Mouse (Mus musculus) forebrain, postnatal 0 days (tissue): ENCODE results near the gene Dnm1. TPM values are rescaled to one million over a fixed set of nuclear protein-coding genes. Genes with fewer than 3 reads are reported as not detected.

ENCODE experiments used
- ATAC-seq: fragments of 200-750 bp; cut with Nextera tagmentation; 2 replicates; pipeline ENCODE4 v1.8.0; 2017; ENCODE audit warnings: mild to moderate bottlenecking, moderate library complexity
- DNase-seq: peaks from one replicate; pipeline ENCODE4 v3.0.0-alpha.2; 2015
- H3K27ac ChIP-seq: fragments of 300-500 bp; sonication (generic); 2 replicates; pipeline ENCODE4 v1.5.1; 2014; ENCODE audit warnings: low read depth, mild to moderate bottlenecking, antibody characterized with exemption, low read length, moderate library complexity, mixed read lengths
- H3K27me3 ChIP-seq: fragments of 300-500 bp; sonication (generic); 2 replicates; pipeline ENCODE4 v1.6.1; 2014; ENCODE audit warnings: mild to moderate bottlenecking, low read length, mixed read lengths; ENCODE audit not compliant: insufficient read depth
- H3K36me3 ChIP-seq: fragments of 300-500 bp; sonication (generic); 2 replicates; pipeline ENCODE4 v1.6.1; 2014; ENCODE audit warnings: mild to moderate bottlenecking, moderate library complexity; ENCODE audit not compliant: insufficient read depth
- H3K4me1 ChIP-seq: fragments of 300-500 bp; sonication (generic); 2 replicates; pipeline ENCODE4 v1.6.1; 2014; ENCODE audit warnings: antibody characterized with exemption; ENCODE audit not compliant: insufficient read depth
- H3K4me2 ChIP-seq: fragments of 300-500 bp; sonication (generic); 2 replicates; pipeline ENCODE4 v1.6.1; 2014; ENCODE audit warnings: low read depth, mild to moderate bottlenecking, moderate library complexity
- H3K4me3 ChIP-seq: fragments of 300-500 bp; sonication (generic); 2 replicates; pipeline ENCODE4 v1.5.1; 2014; ENCODE audit warnings: low read depth, low read length, mixed read lengths
- H3K9ac ChIP-seq: fragments of 300-500 bp; sonication (generic); 2 replicates; pipeline ENCODE4 v1.6.1; 2014; ENCODE audit warnings: mild to moderate bottlenecking
- H3K9me3 ChIP-seq: fragments of 300-500 bp; sonication (generic); 2 replicates; pipeline ENCODE4 v1.6.1; 2016; ENCODE audit warnings: low read length
- CTCF ChIP-seq: sonication (generic); IDR thresholded peaks from 2 replicates; pipeline ENCODE4 v1.5.1; 2016; ENCODE audit warnings: antibody characterized with exemption, control low read depth, low read depth
- WGBS: fragments of 180-500 bp; shearing (Covaris S2); extraction: QIAGEN DNeasy Blood & Tissue Kit; methylation state at CpG from one replicate; pipeline ENCODE4 v1.1.7; 2014; 5-methylcytosine and 5-hydroxymethylcytosine counted together
- polyA plus RNA-seq: library from polyadenylated mRNA; unstranded; fragments of >200 nt; fragmentation: Nextera tagmentation; extraction: Ambion mirVana; gene quantifications from 2 replicates; pipeline ENCODE4 v1.2.1, GENCODE M21; 2015
- total RNA-seq: library from RNA; depleted of rRNA; stranded (reverse); fragments of >200 nt; gene quantifications from 2 replicates; pipeline ENCODE4 v1.2.3, GENCODE M21; 2014

The Dnm1 gene
- total and polyA plus RNA-seq, 2 experiments from 2014 or later = 71.6 to 106 TPM

DNA sequence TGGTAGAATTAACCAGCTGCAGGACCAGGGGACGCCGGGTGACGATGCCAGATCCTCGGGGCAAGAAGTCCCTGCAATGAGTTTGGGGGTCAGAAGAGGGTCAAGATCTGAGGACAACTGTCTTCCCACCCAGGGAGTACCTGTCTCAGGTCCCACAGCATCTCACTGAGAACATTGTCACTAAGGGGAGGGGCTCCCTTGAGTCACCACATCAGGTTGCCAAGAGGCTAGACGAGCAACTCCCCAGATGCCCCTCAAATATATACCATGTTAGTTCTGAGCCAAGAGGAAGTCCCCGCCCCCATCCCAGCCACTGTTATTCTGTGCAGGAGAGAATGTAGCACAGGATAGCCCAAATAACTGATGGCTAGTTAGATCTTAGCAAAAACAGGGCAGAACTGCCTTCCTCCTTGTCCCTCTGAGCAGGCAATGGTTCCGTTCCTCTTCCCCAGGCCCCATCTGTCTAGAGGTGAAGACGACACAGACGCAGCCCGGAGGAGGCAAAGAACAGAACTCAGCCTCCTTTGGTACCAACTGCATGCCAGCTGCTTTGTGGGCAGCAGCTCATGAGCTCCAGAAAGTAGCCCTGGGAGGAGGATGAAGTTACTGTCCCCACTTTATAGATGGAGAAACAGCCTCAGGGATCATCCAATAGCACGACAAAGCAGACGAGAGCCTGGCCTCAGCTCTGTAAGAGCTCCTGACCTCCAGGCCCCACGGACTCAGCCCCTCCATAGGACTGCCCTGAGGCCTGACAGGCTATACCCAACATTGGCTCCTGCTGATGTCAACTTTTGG is 12.1 kb downstream of the Dnm1 start:
- no peak for DNase-seq

GRCm38 (mm10) chr2:32339912-32340642 is 13.1 kb downstream of the Dnm1 start:
- no peak overlapping the region for H3K4me3 ChIP-seq
- no peaks in the 10 kb centered on the region for H3K27me3 ChIP-seq
- no peak overlapping the region for H3K9ac ChIP-seq
- ATAC-seq = no peak
- WGBS = 43% methylated on average over 26 of the region's 26 CpGs
- H3K9me3 ChIP-seq = no peaks in the 10 kb centered on the region
- no peaks in the 10 kb centered on the region; the same call in 1 of the 2 replicates for H3K4me1 ChIP-seq
- DNase-seq = no peak
- H3K36me3 ChIP-seq = peaks cover 45% of the 10 kb centered on the region
- no peak overlapping the region for H3K27ac ChIP-seq
- TF ChIP-seq CTCF = no peak
- H3K4me2 ChIP-seq = no peak overlapping the region

More for the DNA sequence above, 12.1 kb downstream of the Dnm1 start:
- no peaks in the 10 kb centered on the region for H3K9me3 ChIP-seq
- ATAC-seq = no peak
- WGBS = 80% methylated on average over 13 of the region's 13 CpGs
- H3K4me1 ChIP-seq = no peaks in the 10 kb centered on the region; the same call in 1 of the 2 replicates
- no peaks in the 10 kb centered on the region for H3K27me3 ChIP-seq
- H3K4me2 ChIP-seq = no peak overlapping the region
- TF ChIP-seq CTCF = no peak
- H3K36me3 ChIP-seq = peaks cover 36% of the 10 kb centered on the region
- H3K9ac ChIP-seq = no peak overlapping the region
- H3K4me3 ChIP-seq = no peak overlapping the region
- H3K27ac ChIP-seq = no peak overlapping the region

- DNase-seq (no peak), ATAC-seq (no peak)
- no peak overlapping the region for H3K9ac ChIP-seq
- H3K4me2 ChIP-seq = no peak overlapping the region
- 53% methylated on average over 15 of the region's 15 CpGs for WGBS
- H3K4me3 ChIP-seq = no peak overlapping the region
- H3K9me3 ChIP-seq = no peaks in the 10 kb centered on the region
- H3K27me3 ChIP-seq = no peaks in the 10 kb centered on the region
- H3K36me3 ChIP-seq = peaks cover 62% of the 10 kb centered on the region
- H3K4me1 ChIP-seq = no peaks in the 10 kb centered on the region
- TF ChIP-seq CTCF = no peak
- no peak overlapping the region for H3K27ac ChIP-seq
These were observed 17.2 kb downstream of the Dnm1 start for GRCm38 (mm10) chr2:32335888-32336287.

DNA sequence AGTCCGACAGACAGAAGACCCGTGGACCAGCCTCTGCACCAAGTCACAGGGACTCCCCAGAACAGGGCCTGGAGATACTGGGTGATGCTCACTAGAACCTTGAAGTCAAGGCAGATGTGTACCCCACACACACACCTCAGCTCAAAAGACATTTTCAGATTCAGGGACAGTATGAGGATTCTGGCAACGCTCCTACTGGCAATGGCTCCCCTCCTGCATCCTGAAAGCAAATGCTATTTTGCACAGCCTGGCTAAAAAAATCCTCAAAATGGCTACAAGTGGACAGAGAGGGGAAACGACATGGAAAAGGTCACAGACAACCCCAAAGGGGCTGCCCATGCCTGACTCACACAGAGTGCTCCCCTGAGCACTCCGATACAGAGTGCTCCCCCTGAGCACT is 21.0 kb downstream of the Dnm1 start:
- DNase-seq (no peak), ATAC-seq (no peak)
- Histone ChIP-seq H3K4me3 (no peak overlapping the region), H3K27me3 (no peaks in the 10 kb centered on the region), H3K4me2 (no peak overlapping the region), H3K9me3 (no peaks in the 10 kb centered on the region), H3K9ac (no peak overlapping the region), H3K36me3 (peaks cover 40% of the 10 kb centered on the region), H3K27ac (no peak overlapping the region), H3K4me1 (no peaks in the 10 kb centered on the region)
- 89% methylated on average over 5 of the region's 5 CpGs for WGBS
- TF ChIP-seq CTCF = no peak

- WGBS = 56% methylated on average over 6 of the region's 6 CpGs
- Histone ChIP-seq H3K36me3 (peaks cover 19% of the 10 kb centered on the region), H3K4me2 (no peak overlapping the region), H3K9ac (no peak overlapping the region), H3K4me1 (no peaks in the 10 kb centered on the region), H3K9me3 (no peaks in the 10 kb centered on the region), H3K27ac (no peak overlapping the region), H3K27me3 (no peaks in the 10 kb centered on the region), H3K4me3 (no peak overlapping the region)
- ATAC-seq (no peak), DNase-seq (no peak)
- TF ChIP-seq CTCF = no peak
These were observed 23.6 kb downstream of the Dnm1 start for GRCm38 (mm10) chr2:32329531-32329930.

DNA sequence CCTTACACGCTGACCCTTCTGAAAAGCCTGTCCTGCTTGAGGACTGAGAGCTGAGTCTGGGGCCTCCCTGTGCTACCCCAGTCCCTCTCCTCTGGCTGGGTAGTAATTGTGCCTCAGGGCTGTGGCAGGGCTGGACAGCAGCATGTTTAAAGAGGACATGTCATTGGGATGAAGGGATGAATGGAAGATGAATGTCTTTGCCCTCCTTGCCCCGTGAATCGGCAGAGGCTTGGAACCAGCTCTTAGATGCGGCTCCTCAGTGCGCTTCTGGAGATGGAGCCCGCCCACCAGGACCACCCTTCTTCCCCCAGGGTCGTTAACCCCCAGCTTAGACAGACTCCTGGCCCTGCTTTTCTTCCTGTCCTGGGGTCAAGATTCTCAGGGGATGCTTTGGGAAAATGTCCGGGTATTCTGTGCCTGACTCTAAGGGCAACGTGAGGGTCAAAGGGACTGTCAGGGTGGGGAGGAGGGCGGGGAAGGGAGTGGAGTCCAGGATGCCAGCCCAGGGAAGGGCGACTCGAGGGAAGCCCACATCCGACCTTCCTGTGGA is 24.2 kb downstream of the Dnm1 start:
- no peak overlapping the region for H3K27ac ChIP-seq
- H3K4me3 ChIP-seq = no peak overlapping the region
- no peak for DNase-seq
- no peak for TF ChIP-seq CTCF
- no peaks in the 10 kb centered on the region for H3K27me3 ChIP-seq
- WGBS = 43% methylated on average over 13 of the region's 13 CpGs
- no peak overlapping the region for H3K9ac ChIP-seq
- no peaks in the 10 kb centered on the region for H3K9me3 ChIP-seq
- H3K36me3 ChIP-seq = peaks cover 15% of the 10 kb centered on the region
- H3K4me2 ChIP-seq = no peak overlapping the region
- H3K4me1 ChIP-seq = no peaks in the 10 kb centered on the region
- ATAC-seq = no peak

DNA sequence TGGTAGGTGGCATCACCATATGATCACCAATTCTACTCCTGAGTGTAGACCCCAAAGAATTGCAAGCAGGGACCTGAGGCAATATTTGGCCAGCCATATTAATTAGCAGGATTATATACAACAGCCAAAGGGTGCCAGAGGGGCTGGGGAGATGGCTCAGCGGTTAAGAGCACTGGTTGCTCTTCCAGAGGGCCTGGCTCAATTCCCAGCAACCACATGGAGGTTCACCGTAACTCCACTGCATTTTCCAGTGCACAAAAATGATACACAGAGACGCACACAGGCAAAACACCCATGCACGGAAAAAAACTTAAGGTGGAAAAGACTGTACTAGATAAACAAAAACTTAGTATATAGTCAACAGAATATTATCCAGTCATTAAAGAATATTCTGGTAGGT is 25.9 kb downstream of the Dnm1 start:
- no peak for TF ChIP-seq CTCF
- H3K27ac ChIP-seq = no peak overlapping the region
- H3K4me2 ChIP-seq = no peak overlapping the region
- peaks cover 13% of the 10 kb centered on the region for H3K36me3 ChIP-seq
- no peak overlapping the region for H3K4me3 ChIP-seq
- WGBS = 55% methylated on average over 4 of the region's 4 CpGs
- DNase-seq (no peak), ATAC-seq (no peak)
- H3K9me3 ChIP-seq = no peaks in the 10 kb centered on the region
- no peaks in the 10 kb centered on the region for H3K4me1 ChIP-seq
- no peaks in the 10 kb centered on the region for H3K27me3 ChIP-seq
- no peak overlapping the region for H3K9ac ChIP-seq
